Mouse (Mus musculus): ENCODE data around the gene Zfp62. TPM values are rescaled to one million over a fixed set of nuclear protein-coding genes. Genes with fewer than 3 reads are reported as not detected.

Gene Zfp62
- polyA plus RNA-seq, 1 experiment from 2014 or later, result 19.6 TPM

DNA sequence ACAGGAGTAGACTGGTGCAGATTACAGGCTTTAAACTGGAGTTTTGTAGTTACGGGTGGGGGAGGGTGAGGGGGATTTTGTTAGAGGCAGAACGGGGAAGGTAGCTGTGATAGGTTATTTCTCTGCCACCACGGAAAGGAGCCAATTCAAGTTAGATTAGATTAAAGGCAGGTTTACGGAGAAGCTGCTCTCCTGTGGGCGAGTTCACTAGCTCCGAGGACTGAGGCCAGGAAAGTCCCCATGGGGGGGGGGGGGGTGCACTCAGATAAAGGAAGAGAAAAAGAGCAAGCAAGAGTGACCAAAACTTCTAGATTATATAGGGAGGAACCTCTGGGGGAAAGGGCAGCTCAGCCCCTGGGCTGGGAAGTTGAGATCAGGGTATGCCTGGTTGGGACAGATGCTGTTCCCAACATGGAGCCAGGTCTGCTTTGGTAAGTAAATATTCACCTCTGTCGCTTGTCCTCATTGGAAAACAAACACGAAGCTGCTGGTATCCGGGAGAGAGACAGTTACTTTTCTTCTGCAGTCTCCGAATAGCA, 500 bp upstream of the Zfp62 start:
- under 1% methylated on average over 10 of the region's 10 CpGs for WGBS
- ATAC-seq (no peak), DNase-seq (ENCODE audit: low spot score) (no peak)

DNA sequence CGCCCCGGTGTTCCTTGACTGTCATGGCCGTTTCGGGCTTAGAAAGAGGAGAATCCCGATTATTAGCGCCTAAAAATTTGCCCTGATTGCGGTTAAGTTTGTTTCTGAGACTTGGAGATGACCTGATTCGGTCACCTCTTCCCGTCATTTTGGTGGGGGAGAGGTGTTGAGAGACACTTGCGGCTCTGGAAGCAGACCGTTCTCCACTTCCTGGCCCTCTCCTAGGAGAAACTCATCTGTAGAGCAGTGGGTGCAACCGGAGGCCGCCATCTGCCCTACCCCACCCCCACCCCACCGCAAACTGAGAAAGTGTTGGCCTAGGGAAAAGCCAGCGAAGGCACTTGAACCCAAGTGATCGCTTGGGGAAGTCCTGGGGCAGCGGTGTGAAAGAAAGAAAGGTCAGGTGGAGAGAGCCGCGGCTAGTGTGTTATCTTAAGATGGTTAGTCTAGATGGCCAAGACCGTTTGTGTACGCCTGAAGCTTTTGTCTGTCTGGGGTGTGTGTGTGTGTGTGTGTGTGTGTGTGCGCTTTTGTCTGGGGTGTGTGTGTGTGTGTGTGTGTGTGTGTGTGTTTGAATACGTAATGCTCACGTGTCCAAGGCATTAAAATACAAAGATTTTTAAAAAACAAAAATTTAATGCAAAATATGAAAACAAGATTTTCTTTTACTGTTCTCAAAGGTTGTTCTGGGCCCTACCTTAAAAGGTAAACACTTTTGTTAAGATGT, 842 bp downstream of the Zfp62 start:
- ATAC-seq, result peak; percentile 71
- H3K4me3 ChIP-seq (ENCODE audit: low read depth, low read length), result peak overlapping the region; percentile 87
- no peaks in the 10 kb centered on the region for H3K9me3 ChIP-seq (ENCODE audit: low read length)
- H3K9ac ChIP-seq (replicated peaks; ENCODE audit: low read depth), result peak overlapping the region; percentile 96
- H3K4me1 ChIP-seq (ENCODE audit: insufficient read depth, low read depth, low read length), result peaks cover 7% of the 10 kb centered on the region; the same call in 1 of the 2 replicates
- no peaks in the 10 kb centered on the region for H3K27me3 ChIP-seq (replicated peaks; ENCODE audit: insufficient read depth, low read length)
- no peak for TF ChIP-seq CTCF (IDR thresholded peaks at IDR 0.05)
- peak; percentile 20 for TF ChIP-seq EP300 (IDR thresholded peaks at IDR 0.05)
- H3K27ac ChIP-seq (ENCODE audit: low read length), result peak overlapping the region; percentile 99
- no peaks in the 10 kb centered on the region for H3K36me3 ChIP-seq (ENCODE audit: insufficient read depth, low read length)
- DNase-seq (ENCODE audit: low spot score), result peak; percentile 74
- peak overlapping the region; percentile 82 for H3K4me2 ChIP-seq (replicated peaks; ENCODE audit: low read depth, low read length)
- WGBS, result 0% methylated on average over 24 of the region's 24 CpGs

More for the DNA sequence above, 500 bp upstream of the Zfp62 start:
- Histone ChIP-seq H3K36me3 (ENCODE audit: insufficient read depth, low read length) (no peaks in the 10 kb centered on the region), H3K27ac (ENCODE audit: low read length) (peak overlapping the region; percentile 99), H3K4me2 (replicated peaks; ENCODE audit: low read depth, low read length) (peak overlapping the region; percentile 82), H3K9ac (replicated peaks; ENCODE audit: low read depth) (peak overlapping the region; percentile 96), H3K4me3 (ENCODE audit: low read depth, low read length) (peak overlapping the region; percentile 87), H3K4me1 (ENCODE audit: insufficient read depth, low read depth, low read length) (peaks cover 7% of the 10 kb centered on the region; the same call in 1 of the 2 replicates), H3K27me3 (replicated peaks; ENCODE audit: insufficient read depth, low read length) (no peaks in the 10 kb centered on the region), H3K9me3 (ENCODE audit: low read length) (no peaks in the 10 kb centered on the region)
- TF ChIP-seq CTCF (IDR thresholded peaks at IDR 0.05) (no peak), EP300 (IDR thresholded peaks at IDR 0.05) (no peak)

DNA sequence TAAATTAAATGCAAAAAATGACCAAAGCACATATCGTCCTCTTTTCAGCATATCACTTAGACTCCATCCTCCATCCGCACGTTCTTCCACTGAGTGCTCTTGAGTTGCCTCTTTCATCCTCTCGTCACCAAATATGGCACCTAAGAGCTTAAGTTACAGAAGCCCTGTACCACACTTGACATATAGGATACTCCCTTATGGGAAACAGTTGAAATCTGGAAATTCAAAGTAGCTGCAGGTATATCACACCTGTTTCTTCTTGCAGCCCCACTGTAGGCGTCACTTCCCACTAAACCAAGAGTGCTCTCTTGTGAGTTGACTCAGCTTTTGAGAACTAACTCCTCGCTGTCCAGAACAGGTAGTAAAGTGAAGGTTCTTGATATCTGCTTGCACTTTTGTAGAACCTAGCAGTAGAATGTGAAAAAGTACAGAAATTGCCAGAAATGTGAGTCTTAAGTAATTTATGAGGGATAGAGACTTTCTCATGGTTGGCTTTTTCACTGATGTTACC, 2.0 kb downstream of the Zfp62 start:
- TF ChIP-seq EP300 (IDR thresholded peaks at IDR 0.05) (no peak), CTCF (IDR thresholded peaks at IDR 0.05) (no peak)
- Histone ChIP-seq H3K4me2 (replicated peaks; ENCODE audit: low read depth, low read length) (peak overlapping the region; percentile 6; the same call in 1 of the 2 replicates), H3K36me3 (ENCODE audit: insufficient read depth, low read length) (no peaks in the 10 kb centered on the region), H3K27ac (ENCODE audit: low read length) (no peak overlapping the region), H3K4me1 (ENCODE audit: insufficient read depth, low read depth, low read length) (peaks cover 7% of the 10 kb centered on the region; the same call in 1 of the 2 replicates), H3K9ac (replicated peaks; ENCODE audit: low read depth) (no peak overlapping the region), H3K4me3 (ENCODE audit: low read depth, low read length) (no peak overlapping the region), H3K9me3 (ENCODE audit: low read length) (no peaks in the 10 kb centered on the region), H3K27me3 (replicated peaks; ENCODE audit: insufficient read depth, low read length) (no peaks in the 10 kb centered on the region)
- 60% methylated on average over 6 of the region's 6 CpGs for WGBS
- DNase-seq (ENCODE audit: low spot score), result peak; percentile 25
- no peak for ATAC-seq

DNA sequence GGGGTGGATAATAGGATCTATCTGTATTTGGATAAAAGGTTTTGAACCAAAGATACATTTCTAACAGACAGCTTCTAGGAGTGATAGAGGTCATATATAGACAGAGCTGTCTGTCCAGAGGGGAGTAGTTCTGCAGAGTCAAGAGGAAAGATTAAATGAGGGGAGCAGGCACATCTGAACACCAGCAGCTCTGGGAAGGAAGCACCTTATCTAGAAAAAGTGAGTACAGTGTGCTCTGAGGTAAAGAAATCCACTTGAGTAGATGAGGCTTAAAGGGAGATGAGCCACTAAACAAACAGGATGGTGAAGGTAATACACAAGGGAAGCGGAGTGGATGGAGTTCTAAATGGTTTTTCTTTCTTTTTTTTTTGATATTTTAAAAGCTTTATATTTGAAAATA, 4.4 kb downstream of the Zfp62 start:
- no peak for TF ChIP-seq CTCF (IDR thresholded peaks at IDR 0.05)
- no peak for TF ChIP-seq EP300 (IDR thresholded peaks at IDR 0.05)
- ATAC-seq (no peak), DNase-seq (ENCODE audit: low spot score) (no peak)
- Histone ChIP-seq H3K4me3 (ENCODE audit: low read depth, low read length) (no peak overlapping the region), H3K4me2 (replicated peaks; ENCODE audit: low read depth, low read length) (no peak overlapping the region), H3K4me1 (ENCODE audit: insufficient read depth, low read depth, low read length) (no peaks in the 10 kb centered on the region; the same call in 1 of the 2 replicates), H3K9ac (replicated peaks; ENCODE audit: low read depth) (no peak overlapping the region), H3K27me3 (replicated peaks; ENCODE audit: insufficient read depth, low read length) (no peaks in the 10 kb centered on the region), H3K9me3 (ENCODE audit: low read length) (no peaks in the 10 kb centered on the region), H3K27ac (ENCODE audit: low read length) (no peak overlapping the region), H3K36me3 (ENCODE audit: insufficient read depth, low read length) (no peaks in the 10 kb centered on the region)
- 96% methylated on average over 1 of the region's 1 CpGs for whole genome bisulfite sequencing

DNA sequence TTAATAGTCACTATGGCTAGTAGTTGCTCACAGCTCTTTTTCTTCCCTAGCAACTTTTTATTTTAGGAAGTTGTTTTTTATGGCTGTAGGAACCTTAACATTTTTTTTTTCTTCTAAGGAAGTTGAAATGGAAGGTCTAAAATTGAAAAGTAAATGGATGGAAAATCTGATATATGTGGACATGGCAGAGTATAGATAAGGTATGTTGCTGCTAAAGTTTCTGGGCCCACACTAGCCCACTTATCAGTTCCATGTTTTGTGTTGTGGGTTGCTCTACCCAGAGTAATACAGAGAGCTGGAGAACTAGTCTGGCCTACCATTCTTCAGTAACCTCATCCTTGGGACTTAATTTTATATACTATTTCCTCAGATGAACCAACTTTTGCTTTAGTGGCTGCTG, 9.5 kb downstream of the Zfp62 start:
- no peaks in the 10 kb centered on the region for H3K27me3 ChIP-seq (replicated peaks; ENCODE audit: insufficient read depth, low read length)
- H3K9me3 ChIP-seq (ENCODE audit: low read length), result no peaks in the 10 kb centered on the region
- no peak for ATAC-seq
- H3K27ac ChIP-seq (ENCODE audit: low read length), result no peak overlapping the region
- no peak overlapping the region for H3K4me3 ChIP-seq (ENCODE audit: low read depth, low read length)
- DNase-seq (ENCODE audit: low spot score), result no peak
- no peak overlapping the region for H3K9ac ChIP-seq (replicated peaks; ENCODE audit: low read depth)
- H3K4me2 ChIP-seq (replicated peaks; ENCODE audit: low read depth, low read length), result no peak overlapping the region
- no peaks in the 10 kb centered on the region for H3K4me1 ChIP-seq (ENCODE audit: insufficient read depth, low read depth, low read length)
- peaks cover 29% of the 10 kb centered on the region for H3K36me3 ChIP-seq (ENCODE audit: insufficient read depth, low read length)
- TF ChIP-seq CTCF (IDR thresholded peaks at IDR 0.05) (no peak), EP300 (IDR thresholded peaks at IDR 0.05) (no peak)

DNA sequence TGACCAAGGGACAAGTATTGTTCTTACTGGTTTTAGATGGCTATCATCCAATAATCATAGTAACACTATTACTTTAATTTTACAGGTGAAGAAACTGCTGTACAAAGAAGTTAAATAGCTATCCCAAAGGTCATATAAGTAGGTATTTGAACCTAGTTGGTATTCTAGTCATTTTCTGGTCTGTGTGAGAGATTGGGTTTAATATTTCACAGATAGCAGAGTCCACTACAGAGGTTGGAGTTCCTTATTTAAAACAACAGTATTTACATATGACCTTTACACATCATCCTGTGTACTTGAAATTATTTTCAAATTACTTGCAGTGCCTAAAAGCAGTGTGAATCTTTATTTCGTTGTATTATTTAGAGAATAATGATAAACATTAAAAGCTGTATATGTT, 10.4 kb downstream of the Zfp62 start:
- Histone ChIP-seq H3K4me2 (replicated peaks; ENCODE audit: low read depth, low read length) (no peak overlapping the region), H3K36me3 (ENCODE audit: insufficient read depth, low read length) (peaks cover 29% of the 10 kb centered on the region), H3K9me3 (ENCODE audit: low read length) (no peaks in the 10 kb centered on the region), H3K4me1 (ENCODE audit: insufficient read depth, low read depth, low read length) (no peaks in the 10 kb centered on the region), H3K9ac (replicated peaks; ENCODE audit: low read depth) (no peak overlapping the region), H3K4me3 (ENCODE audit: low read depth, low read length) (no peak overlapping the region), H3K27ac (ENCODE audit: low read length) (no peak overlapping the region), H3K27me3 (replicated peaks; ENCODE audit: insufficient read depth, low read length) (no peaks in the 10 kb centered on the region)
- no peak for TF ChIP-seq EP300 (IDR thresholded peaks at IDR 0.05)
- no peak for TF ChIP-seq CTCF (IDR thresholded peaks at IDR 0.05)
- 100% methylated on average over 1 of the region's 1 CpGs for WGBS
- ATAC-seq (no peak), DNase-seq (ENCODE audit: low spot score) (no peak)

Measured in lung, postnatal 0 days (tissue).